Mouse (Mus musculus) skeletal muscle tissue, adult 2 months (tissue): ENCODE measurements around the gene Klrb1f.
"Not testable (repeated sequence)": the region's sequence is repeated elsewhere in the genome, so short reads cannot be mapped to it uniquely, and the experiment has no call there.

Experiments used
- DNase-seq: peaks from one replicate; pipeline ENCODE4 v3.0.0-alpha.2; 2012; ENCODE audit warnings: low read depth, low spot score

The Klrb1f gene

GRCm38 (mm10) chr6:129048857-129049473 lies 3.3 kb downstream of the Klrb1f start:
- peak; percentile 36 for DNase-seq

GRCm38 (mm10) chr6:129049596-129050251 lies 4.0 kb downstream of the Klrb1f start:
- DNase-seq, result no peak

GRCm38 (mm10) chr6:129051086-129051485 lies 5.4 kb downstream of the Klrb1f start:
- no peak for DNase-seq

- DNase-seq, result no peak
Measured at GRCm38 (mm10) chr6:129051731-129052130, 6.0 kb downstream of the Klrb1f start.

DNA sequence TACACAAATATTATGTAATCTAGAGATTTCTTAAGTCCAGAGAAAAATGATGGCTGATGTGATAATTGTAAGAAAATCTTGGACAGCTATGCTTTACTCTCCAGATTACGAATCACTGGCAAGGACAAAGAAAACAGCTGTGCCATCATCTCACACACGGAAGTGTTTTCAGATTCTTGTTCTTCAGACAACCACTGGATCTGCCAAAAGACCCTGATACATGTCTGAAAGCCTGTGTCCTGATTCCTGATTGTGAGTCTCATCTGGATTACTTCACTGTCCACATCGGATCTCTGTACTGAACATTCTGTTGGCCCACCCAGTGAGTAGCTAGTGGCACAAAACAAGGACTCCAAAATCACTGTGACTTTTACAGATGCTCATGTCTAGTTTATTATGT lies 10.5 kb downstream of the Klrb1f start:
- no peak for DNase-seq

DNA sequence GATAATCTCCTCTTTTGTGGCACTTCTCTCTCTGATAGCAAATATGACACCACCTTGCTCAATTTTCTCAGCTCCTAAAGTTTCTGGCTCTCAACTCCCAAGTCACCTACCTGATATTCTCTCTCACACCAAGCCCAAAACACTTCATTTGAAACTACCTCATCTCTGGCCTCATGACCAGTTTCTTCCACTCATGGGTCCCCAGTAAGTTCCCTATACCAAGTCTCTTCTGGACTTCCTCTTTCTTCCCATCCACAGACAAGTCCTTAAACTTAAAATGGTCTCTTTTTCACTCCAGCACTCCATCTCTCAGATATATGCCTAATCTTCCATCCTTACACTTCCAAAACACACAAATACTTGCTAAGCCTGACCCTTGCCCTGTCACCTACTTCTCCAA lies 12.3 kb downstream of the Klrb1f start:
- no peak for DNase-seq

GRCm38 (mm10) chr6:129065407-129065806 lies 19.7 kb downstream of the Klrb1f start:
- DNase-seq, result no peak

- DNase-seq, result no peak
Measured at GRCm38 (mm10) chr6:129065857-129066256, 20.2 kb downstream of the Klrb1f start.

- no peak for DNase-seq
Measured at GRCm38 (mm10) chr6:129066530-129066929, 20.8 kb downstream of the Klrb1f start.

DNA sequence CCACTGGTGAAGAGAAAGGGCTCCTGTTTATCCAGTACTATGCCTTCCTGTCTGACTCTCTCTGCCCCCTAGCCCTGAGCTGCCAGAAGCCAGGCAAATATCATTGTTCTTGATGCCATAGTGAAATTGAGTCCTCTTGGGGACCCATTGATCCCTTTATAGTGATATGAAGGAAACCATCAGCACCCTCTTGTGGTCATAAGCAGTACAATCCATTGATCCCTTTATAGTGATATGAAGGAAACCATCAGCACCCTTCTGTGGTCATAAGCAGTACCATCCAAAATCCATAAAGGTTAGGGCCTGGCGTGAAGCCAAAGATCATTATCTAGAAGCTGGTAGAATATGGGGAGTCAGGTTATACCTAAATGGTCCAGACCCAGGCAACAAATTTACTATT lies 21.3 kb downstream of the Klrb1f start:
- peak; percentile 8 for DNase-seq

DNA sequence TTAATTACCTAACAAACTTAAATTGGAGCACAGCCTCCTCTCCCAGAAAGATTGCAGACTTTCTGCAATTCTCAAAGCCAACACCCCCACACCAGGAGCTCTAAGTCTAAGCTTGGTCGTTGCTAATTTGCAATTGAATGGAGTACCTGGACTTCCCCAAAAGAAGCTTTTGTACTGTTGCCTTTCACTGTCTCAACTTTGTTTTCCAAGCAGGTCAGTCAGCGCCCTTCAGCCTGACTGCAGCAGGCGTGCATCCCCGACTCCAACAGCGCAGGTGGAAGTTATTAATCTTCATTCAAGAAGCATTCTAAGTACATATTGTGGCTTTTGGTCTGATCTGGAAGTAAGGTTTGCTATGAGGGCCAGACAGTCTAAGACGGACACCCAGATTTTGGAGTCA lies 39.4 kb downstream of the Klrb1f start:
- no peak for DNase-seq

GRCm38 (mm10) chr6:129086031-129086430 lies 40.3 kb downstream of the Klrb1f start:
- DNase-seq, result not testable (repeated sequence)

GRCm38 (mm10) chr6:129088161-129088560 lies 42.5 kb downstream of the Klrb1f start:
- no peak for DNase-seq

DNA sequence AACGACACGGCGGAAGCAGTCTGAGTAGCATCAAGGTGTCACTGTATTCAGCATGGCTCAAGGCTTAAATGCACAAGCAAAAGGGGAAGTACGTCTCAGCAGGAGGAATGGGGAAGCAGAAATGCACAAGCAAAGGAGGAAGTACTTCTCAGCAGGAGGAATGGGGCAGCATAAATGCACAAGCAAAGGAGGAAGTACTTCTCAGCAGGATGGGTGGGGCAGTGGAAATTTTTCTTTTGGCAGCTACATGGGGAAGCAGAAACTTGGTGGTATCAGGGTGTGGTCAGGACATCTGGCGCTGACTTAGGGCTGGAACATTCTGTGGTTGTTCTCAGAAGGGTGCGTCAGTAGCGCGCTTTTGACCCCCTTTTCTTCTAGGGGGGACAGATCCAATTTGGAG lies 42.9 kb downstream of the Klrb1f start:
- not testable (repeated sequence) for DNase-seq

DNA sequence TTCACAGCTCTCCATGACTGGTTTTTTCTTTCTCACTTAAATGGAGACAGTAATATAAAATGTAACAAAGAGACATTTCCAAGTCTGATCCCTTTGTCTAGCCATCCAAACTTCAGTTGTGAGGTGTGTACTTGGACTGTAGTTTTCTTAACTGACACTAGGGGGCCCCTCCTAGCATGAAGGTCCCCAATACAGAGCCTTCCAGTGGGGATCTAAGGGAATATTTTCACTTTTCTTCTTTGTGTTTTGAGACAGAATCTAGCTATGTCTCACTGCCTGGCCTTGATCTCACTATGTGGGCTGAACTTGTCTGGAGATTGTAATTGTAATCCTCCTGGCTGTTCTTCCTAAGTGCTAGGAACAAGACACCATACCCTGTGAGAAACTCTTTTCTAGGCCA lies 49.5 kb downstream of the Klrb1f start:
- DNase-seq, result peak; percentile 58

GRCm38 (mm10) chr6:129097929-129098328 lies 52.2 kb downstream of the Klrb1f start:
- DNase-seq, result peak; percentile 50

- DNase-seq, result not testable (repeated sequence)
Measured at GRCm38 (mm10) chr6:129100794-129101193, 55.1 kb downstream of the Klrb1f start, which contains the start of gene Clec2e. Gene Clec2e, minus strand, starts transcription at chr6:129100913.

- no peak for DNase-seq
Measured at GRCm38 (mm10) chr6:129101604-129102003, 55.9 kb downstream of the Klrb1f start.

- DNase-seq, result no peak
Measured at GRCm38 (mm10) chr6:129102858-129103555, 57.3 kb downstream of the Klrb1f start.
